Mouse (Mus musculus): ENCODE results near the gene Nxpe4.
"Not testable (repeated sequence)": the region's sequence is repeated elsewhere in the genome, so short reads cannot be mapped to it uniquely, and the experiment has no call there.

Nxpe4 gene

DNA sequence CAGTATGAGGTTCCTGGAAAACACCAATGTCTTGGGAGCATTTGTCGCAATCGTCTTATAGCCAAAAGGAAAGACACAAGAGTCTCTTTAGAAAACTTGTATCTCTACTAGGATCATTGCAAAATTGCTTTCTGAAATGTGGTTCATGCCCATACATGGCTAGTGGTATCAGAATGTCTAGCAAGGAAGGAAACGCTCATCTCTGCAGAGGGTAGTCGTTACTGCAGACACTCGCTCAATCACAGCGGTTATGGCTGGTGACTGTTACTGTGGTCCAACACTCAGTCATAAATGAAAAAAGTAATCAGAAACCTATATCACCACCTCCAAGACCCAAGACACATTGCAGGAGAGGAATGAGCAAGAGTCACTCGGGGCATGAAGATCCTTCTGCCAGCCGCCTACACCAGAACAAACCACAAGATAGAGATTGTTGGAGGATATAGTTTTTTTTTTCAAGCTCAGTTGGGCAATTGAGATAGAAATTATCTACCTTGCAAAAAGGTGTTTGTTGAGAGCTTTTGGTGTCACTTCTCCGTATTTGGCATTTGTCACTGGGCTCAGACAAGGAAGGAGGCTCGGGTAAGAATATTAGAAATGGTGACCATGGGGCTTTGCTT lies 241.9 kb downstream of the Nxpe4 start:
- in situ Hi-C loops (cut with MboI; ENCODE audit: unreplicated experiment in 2 of 2), result no loop called here

DNA sequence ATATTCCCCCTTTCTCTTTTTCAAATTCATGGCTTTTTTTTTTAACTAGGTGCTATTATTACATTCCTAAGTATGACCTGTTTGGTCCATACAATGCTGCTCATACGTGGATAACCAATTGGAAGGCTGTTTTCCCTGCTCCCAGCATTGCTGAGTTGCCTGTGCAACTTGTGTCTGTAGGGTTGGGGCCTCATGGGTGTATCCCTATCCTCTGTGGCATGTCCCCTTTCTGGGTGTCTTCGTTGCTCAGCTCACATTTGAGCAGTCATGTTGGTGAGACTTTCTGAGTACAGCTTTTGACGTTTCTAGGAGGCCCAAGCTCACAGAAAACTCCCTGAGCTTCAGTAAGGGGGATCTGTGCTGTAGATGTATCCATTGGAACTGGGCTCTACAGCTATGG lies 242.9 kb downstream of the Nxpe4 start:
- in situ Hi-C loops (cut with MboI; ENCODE audit: unreplicated experiment in 2 of 2), result no loop called here

DNA sequence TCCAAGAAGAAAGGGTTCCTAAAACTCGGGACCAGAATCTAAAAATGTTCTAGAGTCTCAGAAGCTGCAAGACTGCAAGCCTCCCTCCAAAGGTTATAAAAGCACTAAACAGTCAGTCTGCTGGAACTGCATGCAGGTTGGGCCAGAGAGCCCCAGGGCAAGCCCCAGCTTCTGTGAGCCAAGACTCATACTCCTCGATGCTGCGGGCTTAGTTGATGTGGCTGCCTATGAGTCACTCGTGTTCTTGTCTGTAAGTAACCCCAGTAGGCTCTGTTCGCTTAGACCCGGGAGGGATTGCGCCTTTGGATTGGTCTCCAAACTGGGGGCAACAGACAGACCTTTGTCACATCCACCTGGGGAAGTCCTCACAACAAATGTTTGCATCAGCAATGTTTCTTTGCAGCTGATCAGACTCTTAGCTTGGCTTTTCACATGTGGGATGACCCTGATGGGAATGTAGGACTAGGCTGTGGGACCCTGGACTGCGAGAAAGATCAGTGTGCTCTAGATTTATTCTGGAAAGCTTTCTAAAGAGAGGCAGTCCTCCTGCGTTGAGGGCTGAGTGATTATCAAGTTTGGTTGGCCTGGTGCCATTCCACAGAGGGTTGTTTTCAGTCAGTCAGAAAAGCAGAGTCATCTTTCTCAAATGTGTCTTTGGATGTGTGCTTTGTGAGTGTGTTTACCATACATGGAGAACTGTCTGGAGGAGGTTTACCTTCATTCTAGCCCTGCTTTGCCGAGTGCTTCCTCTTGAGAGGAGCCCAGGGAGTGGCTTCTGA lies 245.9 kb downstream of the Nxpe4 start:
- in situ Hi-C loops (cut with MboI; ENCODE audit: unreplicated experiment in 2 of 2), result no loop called here

- in situ Hi-C loops (cut with MboI; ENCODE audit: unreplicated experiment in 2 of 2), result no loop called here
Measured at GRCm38 (mm10) chr9:48410217-48411035, 248.6 kb downstream of the Nxpe4 start.

- in situ Hi-C loops (cut with MboI; ENCODE audit: unreplicated experiment in 2 of 2), result no loop called here
Measured at GRCm38 (mm10) chr9:48413591-48413990, 251.8 kb downstream of the Nxpe4 start.

GRCm38 (mm10) chr9:48417366-48417765 lies 255.5 kb downstream of the Nxpe4 start:
- in situ Hi-C loops (cut with MboI; ENCODE audit: unreplicated experiment in 2 of 2), result not testable (repeated sequence)

GRCm38 (mm10) chr9:48417994-48418393 lies 256.2 kb downstream of the Nxpe4 start:
- in situ Hi-C loops (cut with MboI; ENCODE audit: unreplicated experiment in 2 of 2), result no loop called here

- in situ Hi-C loops (cut with MboI; ENCODE audit: unreplicated experiment in 2 of 2), result no loop called here
Measured at GRCm38 (mm10) chr9:48418397-48418796, 256.6 kb downstream of the Nxpe4 start.

GRCm38 (mm10) chr9:48418829-48419228 lies 257.0 kb downstream of the Nxpe4 start:
- in situ Hi-C loops (cut with MboI; ENCODE audit: unreplicated experiment in 2 of 2), result no loop called here

- in situ Hi-C loops (cut with MboI; ENCODE audit: unreplicated experiment in 2 of 2), result no loop called here
Measured at GRCm38 (mm10) chr9:48420437-48420836, 258.6 kb downstream of the Nxpe4 start.

GRCm38 (mm10) chr9:48421029-48421428 lies 259.2 kb downstream of the Nxpe4 start:
- in situ Hi-C loops (cut with MboI; ENCODE audit: unreplicated experiment in 2 of 2), result no loop called here

GRCm38 (mm10) chr9:48421561-48421960 lies 259.7 kb downstream of the Nxpe4 start:
- in situ Hi-C loops (cut with MboI; ENCODE audit: unreplicated experiment in 2 of 2), result no loop called here

- in situ Hi-C loops (cut with MboI; ENCODE audit: unreplicated experiment in 2 of 2), result no loop called here
Measured at GRCm38 (mm10) chr9:48422382-48422781, 260.6 kb downstream of the Nxpe4 start.

DNA sequence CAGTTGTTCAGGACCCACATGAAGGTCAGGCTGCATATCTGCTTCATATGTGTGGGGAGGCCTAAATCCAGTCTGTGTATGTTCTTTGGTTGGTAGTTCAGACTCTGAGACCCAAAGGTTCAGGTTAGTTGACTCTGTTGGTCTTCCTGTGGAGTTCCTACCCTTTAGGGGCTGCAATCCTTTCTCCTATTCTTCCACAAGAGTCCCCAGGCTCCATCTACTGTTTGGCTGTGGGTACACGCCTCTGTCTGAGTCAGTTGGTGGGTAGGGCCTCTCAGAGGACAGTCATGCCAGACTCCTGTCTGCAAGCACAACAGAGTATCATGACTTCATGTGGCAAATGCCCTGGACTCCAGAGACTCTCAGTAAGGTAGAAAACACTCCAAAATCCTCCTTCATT lies 261.4 kb downstream of the Nxpe4 start:
- in situ Hi-C loops (cut with MboI; ENCODE audit: unreplicated experiment in 2 of 2), result no loop called here

DNA sequence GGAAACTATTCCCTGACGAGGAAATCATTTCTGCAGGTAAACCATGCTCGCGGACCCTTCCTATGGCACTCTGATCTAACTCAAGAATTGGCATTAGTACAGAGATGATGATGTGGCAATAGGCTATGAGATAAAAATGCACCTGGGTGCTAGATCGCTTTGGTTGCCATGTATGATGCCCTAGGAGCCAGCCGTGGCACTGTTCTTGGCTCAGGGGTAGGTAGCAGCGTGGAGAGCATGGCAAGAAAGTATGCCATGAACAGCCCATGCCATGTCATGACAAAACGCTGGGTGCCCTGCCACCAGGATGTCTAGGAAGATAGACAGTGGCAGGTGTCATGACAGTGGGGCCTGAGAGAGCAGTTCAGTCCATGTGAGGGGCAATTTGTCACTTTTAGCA lies 265.4 kb downstream of the Nxpe4 start:
- in situ Hi-C loops (cut with MboI; ENCODE audit: unreplicated experiment in 2 of 2), result no loop called here

- in situ Hi-C loops (cut with MboI; ENCODE audit: unreplicated experiment in 2 of 2), result no loop called here
Measured at GRCm38 (mm10) chr9:48432449-48432848, 270.6 kb downstream of the Nxpe4 start.

DNA sequence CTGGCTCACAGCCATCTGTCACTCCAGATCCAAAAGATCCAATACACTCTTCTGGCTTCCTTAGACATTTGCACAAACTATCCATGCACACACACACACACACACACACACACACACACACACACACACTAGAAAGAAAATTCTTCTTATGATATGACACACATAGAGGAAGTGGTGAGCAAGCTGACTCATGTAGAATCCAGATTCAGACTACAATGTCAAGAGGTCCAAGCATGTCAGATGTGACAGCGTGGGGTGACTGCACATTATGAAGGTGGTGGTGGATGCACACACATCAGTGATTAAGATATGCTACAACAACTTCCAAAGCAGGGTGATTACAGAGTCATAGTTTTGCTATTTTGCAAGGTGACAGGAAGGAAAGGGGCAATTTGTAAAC lies 282.1 kb downstream of the Nxpe4 start:
- in situ Hi-C loops (cut with MboI; ENCODE audit: unreplicated experiment in 2 of 2), result loop anchor here in 1 of 2 experiments (10.0 kb wide), 1 partner anchor 171 kb away; no protein-coding TSS in a partner anchor

- in situ Hi-C loops (cut with MboI; ENCODE audit: unreplicated experiment in 2 of 2), result loop anchor here in 1 of 2 experiments (10.0 kb wide), 1 partner anchor 170 kb away; no protein-coding TSS in a partner anchor
Measured at GRCm38 (mm10) chr9:48444821-48445220, 283.0 kb downstream of the Nxpe4 start.

DNA sequence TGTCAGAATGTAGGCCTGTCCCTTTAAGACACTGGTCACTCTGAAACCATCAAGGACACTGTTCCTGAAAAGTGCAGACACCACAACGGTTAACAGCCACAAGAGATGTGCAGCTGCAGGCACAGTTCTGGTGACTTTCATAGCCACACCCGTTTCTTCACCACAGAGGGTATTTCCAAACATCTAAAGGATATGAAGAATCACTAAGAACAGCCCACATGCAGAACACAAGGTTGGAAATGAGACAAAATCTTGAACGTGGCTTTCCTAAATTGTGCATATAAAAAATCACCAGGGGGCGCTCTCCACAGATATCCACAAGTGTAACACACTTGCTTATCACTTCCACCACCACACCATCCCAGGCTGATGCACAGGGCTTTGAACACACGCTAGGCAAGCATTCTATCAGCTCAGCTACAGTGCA lies 286.0 kb downstream of the Nxpe4 start:
- in situ Hi-C loops (cut with MboI; ENCODE audit: unreplicated experiment in 2 of 2), result loop anchor here in 1 of 2 experiments (10.0 kb wide), 1 partner anchor 167 kb away; no protein-coding TSS in a partner anchor
